Mouse (Mus musculus): ENCODE results near the gene Abtb1. TPM values are rescaled to one million over a fixed set of nuclear protein-coding genes. Genes with fewer than 3 reads are reported as not detected.

Abtb1 gene
- total RNA-seq, 2 experiments from 2014 or later, result 17.8 to 18.2 TPM

DNA sequence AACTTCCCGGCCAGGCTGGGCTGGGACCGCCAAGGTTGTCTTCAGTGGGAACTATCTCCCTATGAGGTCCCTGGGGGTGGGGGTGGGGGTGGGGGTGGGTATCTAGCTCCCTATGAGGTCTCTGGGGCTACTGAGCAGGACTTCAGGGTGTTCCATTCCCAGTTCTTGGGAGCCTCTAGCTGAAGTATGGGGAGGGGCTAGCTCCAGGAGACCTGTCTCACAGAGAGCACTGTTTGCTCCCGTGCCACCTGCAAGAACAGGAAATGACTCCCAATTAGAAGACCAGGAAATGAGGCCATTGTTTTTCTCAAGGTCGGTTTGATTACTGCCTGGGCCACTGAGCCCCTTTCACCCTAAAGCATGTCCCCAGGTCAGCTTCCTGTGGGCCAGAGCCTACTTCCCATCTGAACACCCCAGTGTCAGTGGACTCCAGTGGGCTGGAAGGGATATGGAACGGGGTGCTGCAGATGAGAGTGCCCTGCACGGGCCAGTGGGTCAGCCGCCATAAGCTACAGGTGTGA lies 29.8 kb downstream of the Abtb1 start:
- no peak for DNase-seq
- intact Hi-C loops (cut with DNase I; ENCODE audit: low total_unique reads), result no loop called here

DNA sequence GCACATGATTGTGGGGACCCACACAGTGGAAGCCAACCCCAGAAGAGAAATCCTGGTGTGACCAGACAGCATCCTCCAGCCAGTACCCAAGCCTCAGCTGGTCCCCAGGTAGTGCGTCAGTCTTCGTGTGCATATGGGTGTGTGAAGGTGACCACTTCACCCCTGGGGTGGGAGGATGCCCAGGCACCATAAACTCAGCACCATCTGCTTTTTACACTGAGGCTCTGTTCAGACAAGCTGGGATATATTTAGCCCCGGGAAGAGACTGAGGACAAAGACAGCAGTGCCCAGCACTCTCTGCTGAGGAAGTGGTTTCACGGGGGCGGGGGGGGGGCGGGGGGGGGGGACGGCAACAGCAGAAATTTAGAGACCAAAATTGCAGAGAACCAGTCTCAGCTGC lies 30.4 kb downstream of the Abtb1 start:
- intact Hi-C loops (cut with DNase I; ENCODE audit: low total_unique reads), result no loop called here

DNA sequence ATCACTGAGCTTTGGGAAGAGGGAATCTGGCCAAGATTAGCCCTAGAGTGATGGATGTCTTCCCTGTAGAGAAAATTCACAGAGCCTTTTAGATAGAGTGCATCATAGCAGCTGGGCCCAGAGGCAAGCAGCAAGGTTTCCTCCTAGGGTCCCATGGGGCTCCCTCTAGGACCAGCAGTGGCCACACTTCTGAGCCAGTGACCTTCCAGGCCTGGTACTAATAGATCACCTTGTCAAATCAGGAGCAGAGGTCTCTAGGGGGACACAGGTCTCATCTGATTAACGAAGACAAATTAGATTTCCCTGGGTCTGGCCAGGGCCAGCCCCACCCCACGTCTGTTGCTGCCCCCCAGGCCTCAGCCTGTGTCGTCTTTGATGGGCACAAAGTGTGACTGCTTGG lies 31.5 kb downstream of the Abtb1 start:
- DNase-seq, result no peak
- intact Hi-C loops (cut with DNase I; ENCODE audit: low total_unique reads), result no loop called here

More for the DNA sequence above, 30.4 kb downstream of the Abtb1 start:
- DNase-seq, result no peak

DNA sequence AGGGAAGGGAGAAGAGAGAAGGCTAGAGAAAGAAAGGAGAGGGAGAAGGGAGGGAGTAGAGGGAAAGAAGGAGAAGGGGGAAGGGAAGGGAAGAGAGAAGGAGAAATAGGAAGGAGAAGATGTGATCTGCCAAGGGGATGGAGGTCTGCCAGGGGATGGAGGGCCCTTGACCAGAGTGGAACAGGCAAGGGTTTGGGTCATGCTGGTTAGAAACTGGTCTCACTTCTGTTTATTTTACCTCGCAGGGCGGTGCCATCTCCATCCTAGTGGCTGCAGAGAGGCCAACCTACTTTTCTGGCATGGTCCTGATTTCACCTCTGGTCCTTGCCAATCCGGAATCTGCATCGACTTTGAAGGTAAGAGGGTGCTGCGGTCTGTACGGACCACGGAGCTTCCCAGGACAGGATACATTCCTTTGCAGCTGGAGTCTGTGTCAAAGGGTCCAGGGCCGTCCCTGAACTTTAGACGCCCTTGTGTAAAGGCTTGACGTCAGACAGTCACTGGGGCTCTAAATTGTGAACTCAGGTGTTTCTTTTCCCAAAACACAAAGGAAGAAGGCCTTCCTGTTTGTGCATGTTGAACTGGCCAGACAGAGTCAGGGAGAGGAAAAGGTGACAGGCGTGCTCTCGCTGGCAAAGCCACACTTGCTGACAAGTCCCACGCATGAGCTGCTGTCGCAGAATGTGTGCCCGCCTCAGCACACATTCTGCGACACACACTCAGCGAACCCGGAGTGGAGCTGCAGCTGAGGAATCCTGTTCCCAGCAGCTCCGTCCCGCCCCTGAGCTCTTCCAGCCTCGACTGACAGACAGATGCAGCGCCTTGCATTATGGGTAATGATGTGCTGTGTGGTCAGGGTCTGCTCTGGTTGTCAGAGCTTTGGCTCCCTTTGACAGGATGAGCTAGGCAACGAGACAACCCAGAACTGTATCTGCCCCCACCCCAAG lies 32.4 kb downstream of the Abtb1 start:
- no peak for DNase-seq
- intact Hi-C loops (cut with DNase I; ENCODE audit: low total_unique reads), result no loop called here

DNA sequence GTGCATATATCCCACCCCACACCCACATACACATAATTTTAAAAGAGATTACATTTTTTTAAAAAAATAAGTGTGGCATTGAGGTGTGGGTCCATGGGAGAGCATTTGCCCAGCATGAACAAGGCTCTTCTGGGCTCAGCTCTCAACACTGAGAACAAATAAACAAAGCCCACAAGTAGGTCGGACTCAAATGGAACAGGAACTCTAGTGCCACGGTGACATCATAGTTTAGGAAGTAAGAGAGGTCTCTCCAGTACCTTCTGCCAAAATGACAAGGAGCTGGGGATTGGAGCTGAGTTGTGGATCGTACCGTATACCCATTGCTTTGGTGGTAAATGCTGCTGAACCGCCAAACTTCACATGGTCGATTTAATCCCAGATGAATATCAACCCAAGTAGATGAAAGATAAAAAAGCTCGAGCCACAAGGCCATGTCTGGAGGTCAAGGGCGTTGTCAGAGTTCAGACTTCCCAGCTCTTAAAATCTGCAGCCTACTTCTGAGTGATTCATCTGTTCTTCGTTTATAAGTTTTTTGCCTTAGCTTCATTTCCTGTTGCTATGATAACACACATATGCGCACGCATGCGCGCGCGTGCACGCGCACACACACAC lies 36.7 kb downstream of the Abtb1 start:
- intact Hi-C loops (cut with DNase I; ENCODE audit: low total_unique reads), result no loop called here
- no peak for DNase-seq

DNA sequence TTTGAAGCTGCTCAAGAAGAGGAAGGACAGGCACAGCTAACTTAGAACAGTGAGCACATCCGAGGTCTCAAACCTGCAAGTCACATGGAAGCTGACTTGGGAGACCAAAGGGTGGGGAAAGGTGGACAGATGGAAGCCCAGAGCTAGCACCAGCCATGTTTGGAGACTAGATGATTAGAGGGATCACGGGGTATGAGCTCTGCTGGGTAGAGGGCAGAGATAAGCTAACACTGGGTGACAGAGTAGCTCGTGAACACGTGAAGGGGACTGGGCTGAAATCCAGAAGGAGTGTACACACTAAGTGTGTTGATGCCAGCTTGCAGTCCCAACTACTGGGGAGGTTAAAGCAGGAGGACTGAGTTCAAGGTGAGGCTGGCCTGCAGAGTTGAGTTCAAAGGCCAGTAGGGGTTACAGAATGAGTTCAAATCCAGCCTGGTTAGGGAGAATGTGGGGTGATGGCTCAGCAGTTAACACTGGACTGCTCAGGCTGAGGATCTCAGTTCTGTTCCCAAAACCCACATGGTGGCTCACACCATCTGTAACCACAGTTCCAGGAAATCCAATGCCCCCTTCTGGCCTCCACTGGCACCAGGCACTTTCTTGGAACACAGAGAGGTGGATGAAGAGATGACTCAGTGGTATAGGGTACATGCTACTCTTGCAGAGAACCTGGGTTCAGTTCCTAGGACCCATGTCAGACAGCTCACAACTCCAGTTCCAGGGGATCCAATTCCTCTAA lies 37.7 kb downstream of the Abtb1 start:
- DNase-seq, result no peak
- intact Hi-C loops (cut with DNase I; ENCODE audit: low total_unique reads), result no loop called here

DNA sequence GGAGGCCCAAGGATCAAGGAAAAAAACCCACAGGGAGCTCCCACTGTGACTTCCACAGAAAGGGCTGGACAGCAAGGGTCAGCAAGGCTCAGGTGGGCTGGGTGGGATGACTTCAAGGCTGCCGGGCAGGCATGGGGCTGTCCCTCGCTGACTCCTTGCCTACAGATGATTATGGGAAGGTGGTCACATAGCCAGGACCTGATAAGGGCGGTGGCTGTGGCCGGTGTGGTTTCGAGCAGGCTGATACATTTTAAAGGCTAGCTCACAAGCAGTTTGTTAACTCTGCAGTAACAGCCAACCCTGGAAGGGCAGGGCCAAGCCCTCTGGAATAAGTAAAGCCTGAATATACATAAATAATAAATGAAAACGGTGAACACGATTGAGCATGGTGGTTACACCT lies 38.7 kb downstream of the Abtb1 start:
- no peak for DNase-seq
- intact Hi-C loops (cut with DNase I; ENCODE audit: low total_unique reads), result no loop called here

DNA sequence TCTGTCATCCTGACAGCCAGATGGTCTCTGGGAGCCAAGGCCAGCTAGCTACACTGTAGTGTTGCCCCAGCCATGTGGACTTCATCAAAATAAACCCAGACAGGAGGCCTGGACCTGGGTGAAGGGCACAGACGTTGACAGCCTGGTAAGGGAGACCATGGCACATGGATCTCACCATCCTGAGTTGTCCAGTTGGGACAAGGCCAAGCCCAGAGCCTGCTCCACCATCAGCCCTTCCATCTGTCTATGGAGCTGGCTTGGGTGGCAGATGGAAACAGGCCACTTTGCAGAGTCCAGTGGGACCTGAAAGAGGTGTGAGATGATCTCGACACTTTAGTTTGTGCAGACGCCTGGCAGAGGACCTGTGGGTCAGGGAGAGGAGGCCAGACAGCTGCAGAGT lies 41.0 kb downstream of the Abtb1 start:
- intact Hi-C loops (cut with DNase I; ENCODE audit: low total_unique reads), result no loop called here
- no peak for DNase-seq

DNA sequence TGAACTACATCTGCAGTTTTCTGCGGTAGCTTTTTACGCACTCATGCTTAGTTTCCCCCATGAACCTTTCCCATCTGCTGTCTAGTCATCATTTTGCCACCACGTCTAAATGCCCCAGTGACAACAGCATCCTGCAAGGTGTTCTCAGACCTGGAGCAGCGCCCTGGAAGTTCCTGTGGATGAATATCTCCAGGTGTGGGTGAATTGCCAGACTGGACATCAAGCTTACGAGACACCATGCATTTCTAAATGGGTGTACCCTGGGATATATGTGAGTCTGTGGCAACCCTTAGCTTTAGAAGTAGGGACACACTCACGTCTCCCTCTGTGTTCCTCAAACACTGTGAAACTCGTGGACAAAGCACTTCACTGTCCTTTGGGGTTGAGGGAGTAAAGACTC lies 41.6 kb downstream of the Abtb1 start:
- no peak for DNase-seq
- intact Hi-C loops (cut with DNase I; ENCODE audit: low total_unique reads), result no loop called here

DNA sequence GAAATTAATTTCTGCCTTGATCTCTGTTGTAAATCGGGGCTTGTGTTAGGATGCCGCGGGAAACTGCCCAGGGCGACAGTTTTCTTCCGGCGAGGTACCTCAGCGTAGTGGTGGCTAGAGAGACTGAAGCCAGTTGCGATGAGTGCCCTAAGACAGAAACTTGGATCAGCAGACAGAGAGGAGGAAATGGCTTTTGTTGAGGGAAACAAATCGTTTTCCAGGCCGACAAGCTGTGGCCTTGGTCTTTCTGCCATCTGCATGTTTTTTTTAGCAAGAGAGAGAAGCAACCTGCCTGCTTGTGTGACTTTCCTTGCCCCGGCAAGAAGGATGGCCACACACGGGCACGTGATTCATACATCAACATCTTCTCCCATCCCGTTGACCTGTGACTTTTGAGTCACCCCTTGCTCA lies 47.2 kb downstream of the Abtb1 start:
- no peak for DNase-seq
- intact Hi-C loops (cut with DNase I; ENCODE audit: low total_unique reads), result no loop called here

DNA sequence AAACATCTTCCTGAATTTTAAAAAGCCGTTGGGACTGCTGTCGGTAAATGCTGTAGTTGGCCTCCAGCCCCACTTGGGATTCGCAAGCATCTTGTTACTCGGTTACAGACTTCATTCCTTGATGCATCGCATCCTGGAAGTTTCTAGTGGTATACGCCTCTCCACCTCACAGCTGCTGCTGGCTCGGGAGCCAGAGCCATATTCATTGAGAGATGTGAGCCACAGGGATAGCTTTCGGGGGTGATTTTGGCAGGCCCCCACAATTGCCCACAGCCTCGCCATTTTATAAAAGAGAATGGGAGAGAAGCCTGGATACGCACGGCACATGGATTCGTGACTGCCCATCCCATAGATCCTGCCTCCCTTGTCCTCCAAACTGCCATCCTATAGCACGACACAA lies 47.9 kb downstream of the Abtb1 start:
- no peak for DNase-seq
- intact Hi-C loops (cut with DNase I; ENCODE audit: low total_unique reads), result no loop called here

DNA sequence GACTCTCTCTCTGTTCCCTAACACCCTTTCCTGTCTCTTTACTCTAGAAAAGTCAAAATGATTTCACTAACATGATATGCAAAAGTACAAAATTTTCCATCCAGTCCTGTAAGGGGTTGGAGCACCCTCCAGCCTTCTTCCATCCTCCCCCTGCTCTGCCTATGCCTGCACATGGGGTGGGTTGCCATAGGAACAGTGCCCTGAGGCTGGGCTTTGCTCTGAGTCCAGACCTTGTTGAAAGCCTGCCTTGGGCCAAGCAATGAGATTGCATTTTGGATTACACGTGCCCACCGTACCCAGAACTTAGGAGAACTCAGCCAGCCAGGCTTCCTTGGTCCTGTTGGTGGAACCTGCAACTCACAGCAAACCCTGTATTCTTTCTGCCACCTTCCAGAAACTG lies 48.5 kb downstream of the Abtb1 start:
- intact Hi-C loops (cut with DNase I; ENCODE audit: low total_unique reads), result no loop called here
- no peak for DNase-seq

DNA sequence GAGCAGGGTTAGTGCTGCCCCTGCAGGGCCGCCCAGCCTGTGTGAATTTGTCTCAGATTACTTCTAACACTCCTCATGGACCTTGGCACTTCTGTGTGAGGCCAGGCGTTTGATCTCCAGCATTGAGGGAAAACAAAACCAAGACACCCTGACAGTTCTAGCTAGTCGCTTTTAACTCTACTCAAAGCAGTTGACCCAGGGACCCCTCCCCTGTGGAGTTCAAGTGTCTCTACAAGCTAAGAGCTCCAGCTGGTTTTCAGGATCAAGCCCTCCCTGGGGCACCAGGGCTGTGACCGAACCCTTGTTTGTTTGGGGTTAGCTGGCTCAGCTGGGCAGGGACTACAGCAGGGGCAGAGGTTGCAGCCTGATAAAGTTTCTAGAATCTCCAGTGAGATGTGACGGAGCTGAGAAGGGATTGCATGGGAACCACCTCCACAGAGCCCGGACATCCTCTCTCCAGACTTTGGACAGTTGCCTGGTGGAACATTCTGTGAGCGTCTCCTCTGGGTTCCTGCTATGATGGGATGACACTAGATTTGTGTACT lies 49.6 kb downstream of the Abtb1 start:
- no peak for DNase-seq
- intact Hi-C loops (cut with DNase I; ENCODE audit: low total_unique reads), result no loop called here

DNA sequence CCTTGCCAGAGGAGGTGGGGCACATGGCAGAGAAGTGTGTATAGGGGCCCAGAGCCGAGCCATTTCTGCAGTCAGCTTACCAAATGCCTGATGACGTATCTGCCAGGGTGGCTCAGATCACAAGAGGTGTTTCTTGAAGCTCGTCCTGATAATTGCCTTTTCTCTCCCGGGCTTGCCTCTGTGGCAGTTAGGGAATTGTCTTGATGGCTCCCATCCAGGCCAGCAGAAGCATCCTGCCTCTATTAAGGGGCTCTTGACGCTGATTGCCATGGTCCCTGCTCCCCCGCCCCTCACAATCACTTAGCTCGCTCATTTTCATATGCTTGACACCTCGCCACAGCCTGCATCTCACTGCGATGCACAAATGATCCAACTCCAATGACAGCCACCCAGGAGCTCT lies 50.5 kb downstream of the Abtb1 start:
- DNase-seq, result no peak
- intact Hi-C loops (cut with DNase I; ENCODE audit: low total_unique reads), result no loop called here

DNA sequence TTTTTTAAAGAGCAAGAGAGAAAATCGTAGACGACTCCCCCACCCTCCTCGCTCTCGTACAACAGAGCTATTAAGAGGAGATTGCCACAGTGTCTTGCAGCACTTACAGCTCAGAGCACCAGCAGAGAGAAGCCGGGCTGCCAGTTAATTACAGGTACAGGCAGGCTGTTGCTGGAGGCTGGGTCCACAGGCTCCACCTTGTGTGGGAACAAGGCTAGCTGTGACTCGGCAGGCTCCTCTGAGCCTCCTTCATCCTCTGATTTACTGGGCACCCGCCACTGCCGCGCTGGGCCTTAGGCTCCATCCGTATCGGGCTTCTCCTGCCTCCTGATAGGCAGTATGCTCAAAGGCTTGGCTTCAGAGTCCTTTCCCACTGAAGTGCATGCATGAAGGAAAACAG lies 53.6 kb downstream of the Abtb1 start:
- no peak for DNase-seq
- intact Hi-C loops (cut with DNase I; ENCODE audit: low total_unique reads), result no loop called here

DNA sequence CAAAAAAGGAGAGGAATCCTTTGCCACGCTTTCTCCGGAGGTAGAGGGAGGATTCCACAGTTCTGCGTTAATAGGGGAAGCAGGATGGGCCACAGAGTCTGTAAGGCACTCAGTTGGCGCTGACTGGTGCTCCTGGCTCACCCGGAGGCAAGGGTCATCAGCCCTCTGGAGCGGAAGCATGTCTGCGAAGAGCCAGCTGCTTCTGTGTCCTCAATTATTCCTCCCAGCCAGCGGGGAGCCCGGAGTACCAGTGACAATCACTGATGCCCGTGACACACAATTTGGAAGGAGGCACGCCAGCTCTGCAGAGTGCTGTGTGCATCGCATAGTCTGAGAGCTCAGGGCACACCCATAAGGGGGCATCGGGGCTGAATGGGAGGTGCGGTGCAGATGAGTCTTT lies 54.3 kb downstream of the Abtb1 start:
- peak; percentile 46 for DNase-seq
- intact Hi-C loops (cut with DNase I; ENCODE audit: low total_unique reads), result no loop called here

DNA sequence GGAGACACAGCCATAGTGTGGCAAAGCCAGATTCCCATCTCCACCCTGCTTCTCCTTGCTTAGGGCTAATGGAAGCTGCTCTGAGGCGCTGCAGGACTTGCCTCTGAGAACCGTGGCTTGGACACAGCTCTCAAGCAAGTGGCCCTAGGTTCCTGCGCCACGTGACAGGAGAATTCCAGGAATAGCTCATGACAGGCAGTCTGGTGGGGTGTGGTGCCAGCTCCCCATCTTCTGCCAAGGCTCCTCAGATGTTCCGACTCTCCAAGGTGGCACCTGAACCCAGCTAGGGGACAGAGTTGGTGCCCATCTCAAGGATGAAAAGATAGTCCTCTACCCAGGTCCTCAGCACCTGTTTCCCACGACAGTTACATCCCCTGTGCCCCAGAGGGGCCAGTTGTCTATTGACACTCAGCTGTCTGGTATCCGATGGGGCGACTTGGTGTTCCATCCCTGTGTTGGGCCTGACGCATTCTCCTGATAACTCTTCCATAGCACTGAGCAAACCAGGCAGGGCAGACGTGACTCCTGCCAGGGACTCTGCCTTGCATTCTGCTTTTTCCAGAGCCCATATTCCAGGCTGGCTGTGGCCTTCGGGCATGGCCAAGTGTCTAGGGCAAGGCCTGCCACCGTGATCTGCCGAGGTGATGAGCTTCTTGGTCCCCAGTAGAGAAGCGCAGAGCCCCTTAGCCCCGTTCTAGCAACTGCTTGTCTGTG lies 54.9 kb downstream of the Abtb1 start:
- peak; percentile 72 for DNase-seq
- intact Hi-C loops (cut with DNase I; ENCODE audit: low total_unique reads), result no loop called here

All from gastrocnemius, postnatal 14 days (tissue).